Mouse (Mus musculus): Measurements from ENCODE around the gene Wdr26. TPM values are rescaled to one million over a fixed set of nuclear protein-coding genes. Genes with fewer than 3 reads are reported as not detected.

Wdr26 gene
- polyA plus RNA-seq, 1 experiment from 2014 or later: 32.6 TPM

- ATAC-seq (ENCODE audit: insufficient number of reproducible peaks, low FRiP score, low TSS enrichment, low read depth): no peak
- H3K9ac ChIP-seq: no peak overlapping the region
- 86% methylated on average over 8 of the region's 8 CpGs for WGBS
- no peak overlapping the region for H3K4me2 ChIP-seq
- no peak overlapping the region for H3K27ac ChIP-seq
- no peaks in the 10 kb centered on the region for H3K9me3 ChIP-seq
- no peak overlapping the region for H3K4me3 ChIP-seq
- H3K36me3 ChIP-seq: no peaks in the 10 kb centered on the region
- H3K4me1 ChIP-seq: peaks cover 20% of the 10 kb centered on the region
- H3K27me3 ChIP-seq: no peaks in the 10 kb centered on the region
Measured at GRCm38 (mm10) chr1:181214296-181215035, 2.7 kb upstream of the Wdr26 start.

- WGBS: 4% methylated on average over 17 of the region's 72 CpGs
- H3K4me1 ChIP-seq: peaks cover 23% of the 10 kb centered on the region
- H3K36me3 ChIP-seq: peaks cover 6% of the 10 kb centered on the region; the same call in 1 of the 2 replicates
- H3K9ac ChIP-seq: peak overlapping the region; percentile 98
- no peaks in the 10 kb centered on the region for H3K27me3 ChIP-seq
- peak overlapping the region; percentile 94 for H3K27ac ChIP-seq
- peak overlapping the region; percentile 78 for H3K4me2 ChIP-seq
- peak overlapping the region; percentile 99 for H3K4me3 ChIP-seq
- peak; percentile 46 for ATAC-seq (ENCODE audit: insufficient number of reproducible peaks, low FRiP score, low TSS enrichment, low read depth)
- no peaks in the 10 kb centered on the region for H3K9me3 ChIP-seq
Measured at GRCm38 (mm10) chr1:181211403-181211919, 340 bp downstream of the Wdr26 start.

GRCm38 (mm10) chr1:181210601-181211402, 999 bp downstream of the Wdr26 start:
- H3K36me3 ChIP-seq: peaks cover 9% of the 10 kb centered on the region; the same call in 1 of the 2 replicates
- H3K9me3 ChIP-seq: no peaks in the 10 kb centered on the region
- under 1% methylated on average over 45 of the region's 56 CpGs for WGBS
- peak overlapping the region; percentile 94 for H3K27ac ChIP-seq
- H3K4me2 ChIP-seq: peak overlapping the region; percentile 78
- peak overlapping the region; percentile 98 for H3K9ac ChIP-seq
- peak overlapping the region; percentile 99 for H3K4me3 ChIP-seq
- H3K27me3 ChIP-seq: no peaks in the 10 kb centered on the region
- peaks cover 23% of the 10 kb centered on the region for H3K4me1 ChIP-seq
- peak; percentile 30; the same call in 1 of the 2 replicates for ATAC-seq (ENCODE audit: insufficient number of reproducible peaks, low FRiP score, low TSS enrichment, low read depth)

- H3K4me1 ChIP-seq: peaks cover 23% of the 10 kb centered on the region
- peak overlapping the region; percentile 78 for H3K4me2 ChIP-seq
- peak overlapping the region; percentile 7; the same call in 1 of the 2 replicates for H3K9ac ChIP-seq
- H3K36me3 ChIP-seq: peaks cover 16% of the 10 kb centered on the region; the same call in 1 of the 2 replicates
- H3K27ac ChIP-seq: peak overlapping the region; percentile 94; the same call in 1 of the 2 replicates
- peak overlapping the region; percentile 99 for H3K4me3 ChIP-seq
- no peaks in the 10 kb centered on the region for H3K27me3 ChIP-seq
- WGBS: 10% methylated on average over 4 of the region's 4 CpGs
- ATAC-seq (ENCODE audit: insufficient number of reproducible peaks, low FRiP score, low TSS enrichment, low read depth): no peak
- no peaks in the 10 kb centered on the region for H3K9me3 ChIP-seq
Measured at GRCm38 (mm10) chr1:181210147-181210546, 1.7 kb downstream of the Wdr26 start.

GRCm38 (mm10) chr1:181199446-181199845, 12.4 kb downstream of the Wdr26 start:
- ATAC-seq (ENCODE audit: insufficient number of reproducible peaks, low FRiP score, low TSS enrichment, low read depth): no peak
- WGBS: 93% methylated on average over 4 of the region's 4 CpGs
- H3K9ac ChIP-seq: no peak overlapping the region

GRCm38 (mm10) chr1:181188925-181189324, 22.9 kb downstream of the Wdr26 start:
- Histone ChIP-seq H3K27me3 (no peaks in the 10 kb centered on the region), H3K36me3 (peaks cover 78% of the 10 kb centered on the region), H3K9ac (no peak overlapping the region), H3K9me3 (no peaks in the 10 kb centered on the region), H3K4me3 (no peak overlapping the region), H3K4me2 (no peak overlapping the region), H3K27ac (no peak overlapping the region), H3K4me1 (no peaks in the 10 kb centered on the region)
- 97% methylated on average over 4 of the region's 4 CpGs for WGBS
- ATAC-seq (ENCODE audit: insufficient number of reproducible peaks, low FRiP score, low TSS enrichment, low read depth): no peak

More at GRCm38 (mm10) chr1:181199446-181199845, 12.4 kb downstream of the Wdr26 start:
- Histone ChIP-seq H3K36me3 (peaks cover 73% of the 10 kb centered on the region), H3K27ac (no peak overlapping the region), H3K9me3 (no peaks in the 10 kb centered on the region), H3K4me1 (no peaks in the 10 kb centered on the region), H3K27me3 (no peaks in the 10 kb centered on the region), H3K4me2 (no peak overlapping the region), H3K4me3 (no peak overlapping the region)

- WGBS: 79% methylated on average over 8 of the region's 8 CpGs
- peaks cover 52% of the 10 kb centered on the region for H3K36me3 ChIP-seq
Measured at GRCm38 (mm10) chr1:181170210-181170609, 41.6 kb downstream of the Wdr26 start.

GRCm38 (mm10) chr1:181168377-181168776, 43.4 kb downstream of the Wdr26 start:
- no peak for ATAC-seq (ENCODE audit: insufficient number of reproducible peaks, low FRiP score, low TSS enrichment, low read depth)
- Histone ChIP-seq H3K27ac (no peak overlapping the region), H3K9ac (no peak overlapping the region), H3K4me3 (no peak overlapping the region), H3K9me3 (no peaks in the 10 kb centered on the region), H3K4me1 (no peaks in the 10 kb centered on the region), H3K27me3 (no peaks in the 10 kb centered on the region), H3K36me3 (peaks cover 59% of the 10 kb centered on the region), H3K4me2 (no peak overlapping the region)
- 77% methylated on average over 3 of the region's 3 CpGs for WGBS

More at GRCm38 (mm10) chr1:181170210-181170609, 41.6 kb downstream of the Wdr26 start:
- ATAC-seq (ENCODE audit: insufficient number of reproducible peaks, low FRiP score, low TSS enrichment, low read depth): no peak
- no peak overlapping the region for H3K4me2 ChIP-seq
- H3K27me3 ChIP-seq: no peaks in the 10 kb centered on the region
- H3K9me3 ChIP-seq: no peaks in the 10 kb centered on the region
- H3K4me1 ChIP-seq: no peaks in the 10 kb centered on the region
- H3K27ac ChIP-seq: no peak overlapping the region
- H3K4me3 ChIP-seq: no peak overlapping the region
- H3K9ac ChIP-seq: no peak overlapping the region

- Histone ChIP-seq H3K36me3 (peaks cover 62% of the 10 kb centered on the region), H3K4me2 (no peak overlapping the region), H3K27me3 (no peaks in the 10 kb centered on the region), H3K9me3 (no peaks in the 10 kb centered on the region), H3K4me1 (no peaks in the 10 kb centered on the region), H3K4me3 (no peak overlapping the region), H3K27ac (no peak overlapping the region), H3K9ac (no peak overlapping the region)
- WGBS: 72% methylated on average over 2 of the region's 2 CpGs
- ATAC-seq (ENCODE audit: insufficient number of reproducible peaks, low FRiP score, low TSS enrichment, low read depth): no peak
Measured at GRCm38 (mm10) chr1:181167816-181168215, 44.0 kb downstream of the Wdr26 start.

GRCm38 (mm10) chr1:181151541-181151940, 60.3 kb downstream of the Wdr26 start:
- no peak overlapping the region for H3K27ac ChIP-seq
- no peaks in the 10 kb centered on the region for H3K27me3 ChIP-seq
- no peak for ATAC-seq (ENCODE audit: insufficient number of reproducible peaks, low FRiP score, low TSS enrichment, low read depth)
- peak overlapping the region; percentile 93; the same call in 1 of the 2 replicates for H3K9ac ChIP-seq
- H3K9me3 ChIP-seq: no peaks in the 10 kb centered on the region
- H3K4me2 ChIP-seq: peak overlapping the region; percentile 58
- H3K4me3 ChIP-seq: peak overlapping the region; percentile 87
- H3K4me1 ChIP-seq: peaks cover 9% of the 10 kb centered on the region; the same call in 1 of the 2 replicates
- H3K36me3 ChIP-seq: peaks cover 17% of the 10 kb centered on the region
- 28% methylated on average over 5 of the region's 5 CpGs for WGBS

GRCm38 (mm10) chr1:181150827-181151534, 60.8 kb downstream of the Wdr26 start:
- H3K4me3 ChIP-seq: peak overlapping the region; percentile 87
- ATAC-seq (ENCODE audit: insufficient number of reproducible peaks, low FRiP score, low TSS enrichment, low read depth): peak; percentile 82

More at GRCm38 (mm10) chr1:181150827-181151534, 60.8 kb downstream of the Wdr26 start:
- under 1% methylated on average over 47 of the region's 59 CpGs for WGBS
- Histone ChIP-seq H3K27me3 (no peaks in the 10 kb centered on the region), H3K9me3 (no peaks in the 10 kb centered on the region), H3K4me1 (peaks cover 10% of the 10 kb centered on the region; the same call in 1 of the 2 replicates), H3K27ac (peak overlapping the region; percentile 87), H3K36me3 (peaks cover 16% of the 10 kb centered on the region), H3K4me2 (peak overlapping the region; percentile 58), H3K9ac (peak overlapping the region; percentile 93)

All from limb, embryonic 15.5 days (tissue).